Mouse (Mus musculus) stomach, postnatal 0 days (tissue): ENCODE results near the gene Wdr90.

Experiments
- CTCF ChIP-seq: IDR thresholded peaks from 2 replicates; pipeline ENCODE4 v1.5.1; 2016; ENCODE audit warnings: antibody characterized with exemption, low read depth, mild to moderate bottlenecking, moderate library complexity
- EP300 ChIP-seq: optimal IDR thresholded peaks from 2 replicates; pipeline ENCODE3; 2016; ENCODE audit warnings: antibody characterized with exemption

GRCm38 (mm10) chr17:25844396-25844901, 16.9 kb downstream of the Wdr90 start, which contains the start of gene Rhot2:
- TF ChIP-seq CTCF (peak; percentile 83), EP300 (no peak)
